Mouse (Mus musculus): ENCODE measurements around the gene Mrrf.
A peak's percentile ranks its signal among the peaks of the same experiment; 100 is the strongest.

The Mrrf gene

DNA sequence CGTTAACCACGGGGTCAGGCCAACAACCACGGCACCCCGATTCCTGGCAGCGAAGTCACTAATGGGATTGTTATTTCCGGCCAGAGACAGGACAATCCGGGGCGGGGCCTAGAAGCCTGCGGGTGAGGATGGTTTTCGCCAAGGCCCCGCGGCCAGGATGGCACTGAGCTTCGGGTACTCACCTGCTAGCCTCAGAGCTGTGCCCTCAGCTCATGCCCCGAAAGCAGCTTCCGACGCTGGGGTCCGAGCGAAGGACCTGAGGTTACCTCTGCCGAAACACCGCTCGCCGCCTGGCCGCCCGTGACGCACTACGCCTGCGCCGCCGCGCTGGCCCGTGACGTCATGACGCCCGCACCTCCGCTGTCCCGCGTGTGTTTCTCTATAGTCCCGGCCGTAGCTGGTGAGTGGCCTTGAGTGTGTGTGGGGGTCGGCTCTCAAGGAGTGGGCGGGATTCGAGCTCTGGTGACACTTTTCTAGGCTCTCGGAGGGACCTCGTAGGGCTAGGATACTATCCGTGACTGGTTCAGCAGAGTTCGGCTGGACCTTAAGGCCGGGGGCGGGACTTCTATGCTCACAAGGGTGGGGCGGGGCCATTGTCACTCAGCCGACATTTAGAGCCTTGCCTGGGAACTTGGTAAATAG is at the start of gene Mrrf, which contains the start of gene Rbm18:
Gene Mrrf, plus strand, starts transcription at position 90 of the 642 bp plus-strand sequence.
Gene Rbm18, minus strand, starts transcription at position 474 of the 642 bp plus-strand sequence.
- DNase-seq (ENCODE audit: low spot score): peak; percentile 89

DNA sequence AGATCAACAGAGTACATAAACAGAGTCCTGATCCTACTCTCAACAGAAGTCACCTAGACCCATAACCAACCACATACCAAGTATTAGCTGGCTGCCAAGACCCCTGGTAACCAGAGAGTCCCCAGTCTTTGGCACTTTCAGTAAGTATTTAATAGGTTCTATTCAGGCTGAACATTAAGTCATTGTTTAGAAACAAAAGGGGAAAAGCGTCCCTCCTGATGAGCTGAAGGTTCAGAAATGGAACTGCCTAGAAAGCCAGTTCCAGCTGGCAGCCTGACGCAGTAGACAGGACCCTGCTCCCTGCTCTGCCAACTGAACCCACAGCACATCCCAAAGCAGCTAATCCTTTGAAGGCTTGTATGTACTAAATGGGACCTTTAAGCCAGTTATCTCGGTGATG is 47.0 kb upstream of the Mrrf start:
- no peak for DNase-seq (ENCODE audit: low spot score)

DNA sequence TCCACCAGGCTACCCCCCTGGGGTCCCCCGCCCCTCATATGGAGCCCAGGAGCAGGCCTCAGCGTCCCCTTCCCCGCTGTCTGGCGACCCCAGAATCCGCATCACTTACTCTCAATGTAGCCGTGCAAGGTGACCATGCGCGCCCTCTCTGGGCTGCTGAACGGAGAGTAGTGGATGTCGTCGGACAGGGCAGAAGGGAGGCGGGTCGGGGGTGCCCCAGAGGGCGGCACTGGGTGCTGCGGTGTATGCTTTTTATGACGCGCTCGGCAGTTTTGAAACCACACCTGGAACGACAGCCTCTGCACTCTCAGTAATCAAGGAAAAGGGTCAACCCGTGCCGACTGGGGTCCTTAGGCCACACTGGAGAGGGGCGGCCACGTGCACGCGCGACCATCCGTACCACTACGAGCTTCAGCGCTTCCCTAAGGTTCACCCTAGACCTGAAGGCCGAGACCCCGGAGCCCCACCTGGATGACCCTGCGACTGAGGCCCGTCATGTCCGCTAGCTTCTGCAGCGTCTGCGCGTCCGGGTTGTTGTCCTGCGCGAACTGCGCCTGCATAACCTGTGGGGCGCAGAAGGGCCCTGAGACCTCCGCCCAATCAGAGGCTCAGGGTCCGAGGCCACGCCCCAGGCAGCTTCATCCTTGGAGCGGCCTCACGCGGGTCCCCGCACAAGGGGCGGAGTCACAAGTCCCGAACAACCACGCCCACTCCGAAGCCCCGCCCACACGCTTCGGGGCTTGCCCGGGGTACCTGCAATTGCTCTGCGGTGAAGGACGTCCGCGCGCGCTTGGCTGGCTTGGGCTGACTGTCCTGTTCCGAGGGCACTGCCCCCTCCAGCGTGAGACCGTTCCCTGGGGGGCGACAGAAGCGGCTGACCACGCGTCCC is 45.1 kb upstream of the Mrrf start:
- peak; percentile 26 for DNase-seq (ENCODE audit: low spot score)

DNA sequence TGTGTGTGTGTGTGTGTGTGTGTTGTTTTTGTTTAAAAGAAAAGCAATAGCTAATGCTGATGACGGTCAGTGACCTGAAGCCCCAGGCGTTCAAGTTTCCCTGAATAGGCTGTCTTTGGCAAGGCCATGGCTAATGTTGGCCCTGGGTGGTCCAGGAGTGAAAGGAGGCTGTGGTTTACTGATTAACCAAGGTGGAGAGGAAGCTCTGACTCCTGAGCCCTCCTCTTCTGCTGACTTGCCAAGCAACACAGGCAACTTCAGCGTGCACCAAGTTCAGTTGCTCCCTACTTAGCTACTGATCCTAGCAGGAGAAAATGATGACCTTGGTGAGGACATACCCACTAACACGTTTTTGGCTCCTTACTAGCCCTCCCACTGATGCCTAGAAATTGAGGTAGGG is 43.4 kb upstream of the Mrrf start:
- DNase-seq (ENCODE audit: low spot score): no peak

DNA sequence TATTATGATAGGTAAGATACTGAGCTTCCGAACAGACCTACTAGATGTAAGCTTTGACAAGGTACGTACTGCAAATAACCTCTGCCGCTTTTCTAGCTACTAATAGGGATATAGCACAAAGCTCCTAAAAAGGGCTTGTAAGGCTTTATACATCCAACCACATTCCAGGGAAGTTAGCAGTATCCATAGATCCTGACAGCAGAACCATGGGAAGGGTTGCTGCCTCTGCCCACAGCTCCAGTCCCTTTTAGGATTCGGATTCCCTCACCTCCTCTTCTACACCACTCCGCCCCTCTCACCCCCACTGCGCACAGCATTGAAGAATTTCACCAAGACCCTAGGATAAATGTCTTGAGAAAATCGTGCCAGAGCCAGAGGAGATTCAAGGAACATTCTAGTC is 42.9 kb upstream of the Mrrf start:
- no peak for DNase-seq (ENCODE audit: low spot score)

DNA sequence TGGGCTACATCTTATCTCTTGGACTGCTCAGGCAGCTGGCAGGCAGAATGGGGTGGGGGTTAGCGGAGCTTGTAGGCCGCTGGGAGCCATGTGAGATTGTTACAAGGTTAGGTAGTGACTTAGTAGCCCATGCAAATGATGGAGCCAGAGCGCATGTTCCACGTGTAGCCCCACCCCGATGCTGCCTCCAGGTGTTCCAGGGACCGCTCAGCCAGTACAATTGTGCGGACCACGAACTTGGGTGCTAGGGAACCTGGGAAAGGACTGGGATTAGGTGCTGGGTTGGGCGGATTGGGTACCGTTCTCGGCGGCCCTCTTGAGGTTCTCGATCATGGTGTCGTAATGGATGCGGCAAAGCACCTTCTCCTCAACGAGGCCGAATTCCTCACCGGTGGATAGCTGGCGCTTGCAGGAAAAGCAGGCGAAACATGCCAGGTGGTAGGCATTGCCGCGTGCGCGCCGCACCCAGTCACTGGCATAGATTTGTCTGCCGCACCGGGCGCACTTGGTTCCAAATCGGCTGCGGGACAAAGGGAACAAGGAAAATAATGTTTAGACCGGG is 42.2 kb upstream of the Mrrf start:
- no peak for DNase-seq (ENCODE audit: low spot score)

DNA sequence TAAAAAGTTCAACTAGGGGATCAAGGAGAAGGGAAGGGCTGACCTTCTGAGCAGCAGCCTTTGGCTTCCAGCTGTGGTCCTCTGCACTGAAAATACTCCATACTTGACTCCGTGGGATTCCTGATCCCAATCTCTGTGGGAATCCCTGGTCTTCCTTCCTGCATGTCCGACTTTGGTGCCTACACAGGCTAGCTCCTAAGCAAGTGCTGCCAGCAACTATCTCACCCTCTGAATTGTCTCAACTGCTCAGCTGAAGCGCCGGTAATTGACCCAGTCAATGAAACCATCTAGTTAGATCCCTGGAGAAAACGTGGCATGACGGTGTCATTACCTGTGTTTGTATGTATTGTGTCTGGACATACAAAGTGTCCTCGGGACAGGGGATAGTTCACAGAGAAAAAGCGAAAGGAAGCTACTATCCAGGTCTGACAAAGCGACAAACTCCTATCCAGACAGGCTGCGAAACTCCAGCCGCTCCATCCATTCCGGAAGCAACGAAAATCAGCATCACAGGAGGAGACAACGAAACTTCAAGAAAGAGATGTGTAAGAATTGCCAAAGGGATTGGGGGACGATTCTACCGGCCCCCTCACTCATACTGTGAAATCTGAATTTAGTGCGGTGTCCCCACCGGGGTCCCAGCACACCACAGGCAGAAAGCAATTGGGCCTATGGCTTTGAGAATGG is 38.9 kb upstream of the Mrrf start:
- no peak for DNase-seq (ENCODE audit: low spot score)

DNA sequence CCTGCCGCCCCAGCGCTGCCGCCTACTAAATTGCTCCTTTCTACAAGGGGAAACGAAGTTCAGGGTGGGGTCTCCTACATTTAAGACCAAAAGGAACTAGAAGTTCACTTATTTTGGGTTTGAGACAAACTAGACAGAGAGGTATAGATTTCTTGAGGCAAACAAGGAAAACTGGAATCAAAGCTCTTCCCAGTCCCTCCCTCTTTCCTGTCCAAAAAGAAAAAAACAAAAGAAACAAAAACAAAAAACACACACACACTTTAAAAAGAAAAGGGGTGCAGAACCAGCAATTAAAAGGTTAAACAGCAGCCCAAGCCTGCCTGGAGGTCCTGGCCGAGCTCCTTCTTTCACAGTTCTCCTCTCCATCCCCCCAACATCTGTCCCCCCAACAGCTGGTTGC is 38.2 kb upstream of the Mrrf start:
- DNase-seq (ENCODE audit: low spot score): no peak

DNA sequence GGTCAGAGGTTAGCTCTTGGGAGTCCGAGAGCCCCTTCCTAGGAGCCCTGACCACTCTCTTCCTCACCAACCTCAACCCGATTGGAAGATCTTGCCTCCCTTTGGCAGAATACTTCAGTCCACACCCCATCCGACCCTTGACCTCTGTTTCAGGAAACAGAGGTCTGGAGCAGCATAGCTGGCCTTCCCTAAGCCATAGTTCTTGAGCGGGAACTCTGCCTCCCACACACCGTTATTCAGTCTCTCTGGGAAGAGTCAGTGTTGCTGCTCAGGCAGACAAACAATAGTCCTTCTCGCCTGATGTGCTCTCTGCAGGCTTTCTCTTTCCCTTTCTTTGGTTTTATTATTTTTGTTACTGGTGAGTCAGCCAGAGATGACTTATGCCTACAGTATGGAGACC is 36.5 kb upstream of the Mrrf start:
- no peak for DNase-seq (ENCODE audit: low spot score)

DNA sequence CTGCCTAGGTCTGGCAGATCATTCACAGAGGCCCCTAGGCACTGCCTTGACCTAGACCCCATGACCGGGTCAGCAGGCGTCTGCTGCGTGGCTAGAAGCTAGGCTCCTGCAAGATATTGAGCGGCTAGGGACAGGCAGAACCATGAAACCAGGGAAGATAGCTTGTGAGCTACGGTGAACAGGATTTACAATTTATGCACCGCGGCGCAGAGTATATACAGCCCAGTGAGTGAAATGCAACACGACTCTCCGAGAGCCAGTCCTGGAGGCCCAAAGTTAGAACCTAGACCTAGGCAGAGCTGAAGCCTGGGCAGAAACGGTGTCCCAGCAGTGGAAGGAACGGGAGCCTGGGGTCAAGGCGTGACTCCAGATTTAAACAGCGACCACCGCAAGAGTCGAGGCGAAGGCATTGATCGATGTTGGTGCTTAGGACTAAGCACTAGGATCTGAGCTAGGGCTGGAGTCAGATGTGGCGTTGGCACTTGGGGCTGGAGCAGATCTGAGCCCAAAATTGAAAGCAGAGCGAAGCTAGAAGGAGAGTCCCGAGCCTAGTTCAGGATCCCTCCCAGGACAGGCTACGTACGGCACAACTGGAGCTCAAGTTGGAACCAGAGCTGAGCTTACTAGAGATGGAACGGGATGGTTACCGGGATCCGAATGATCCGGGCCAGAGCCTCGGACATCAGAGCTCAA is 34.2 kb upstream of the Mrrf start:
- DNase-seq (ENCODE audit: low spot score): no peak

DNA sequence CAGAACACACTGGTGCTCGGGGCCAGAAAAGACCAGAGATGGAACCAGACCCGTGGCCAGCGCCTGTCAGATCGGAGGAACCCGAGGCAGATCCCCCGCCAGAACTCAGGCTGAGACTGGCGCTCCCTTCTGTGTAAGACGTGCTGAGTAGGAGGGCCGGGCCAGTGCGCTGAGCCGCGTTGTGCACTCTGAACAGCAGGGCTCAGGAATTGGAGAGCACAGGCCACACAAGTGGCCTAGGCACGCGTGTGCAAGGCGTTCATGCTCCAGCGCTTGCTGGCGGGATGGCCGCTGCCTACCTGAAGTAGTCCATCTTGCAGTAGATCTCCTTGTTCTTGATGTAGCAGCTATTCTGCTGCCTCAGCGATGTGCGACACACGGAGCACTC is 33.6 kb upstream of the Mrrf start:
- no peak for DNase-seq (ENCODE audit: low spot score)

DNA sequence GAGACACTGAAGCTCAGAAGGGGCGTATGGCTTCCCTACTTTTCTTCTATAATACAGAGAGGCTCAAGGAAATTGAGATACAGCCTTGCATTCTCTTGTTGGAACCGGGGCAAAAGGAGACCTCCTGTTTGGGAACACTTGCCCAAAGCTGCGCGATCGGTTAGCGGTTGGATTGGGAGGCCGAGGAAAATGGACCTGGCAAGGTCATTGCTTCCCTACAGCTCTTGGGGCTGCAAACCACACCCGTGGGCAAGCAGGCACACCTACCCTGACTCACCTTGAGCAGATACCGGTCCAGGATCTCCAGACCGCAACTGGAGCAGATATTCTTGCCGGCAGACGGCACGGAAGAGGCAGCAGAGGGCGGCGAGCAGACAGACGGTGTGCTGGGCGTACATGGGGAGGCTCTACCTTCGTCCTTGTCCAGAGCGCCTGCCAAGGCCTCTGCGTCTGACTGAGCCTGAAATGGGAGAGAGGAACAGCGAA is 33.1 kb upstream of the Mrrf start:
- DNase-seq (ENCODE audit: low spot score): no peak

DNA sequence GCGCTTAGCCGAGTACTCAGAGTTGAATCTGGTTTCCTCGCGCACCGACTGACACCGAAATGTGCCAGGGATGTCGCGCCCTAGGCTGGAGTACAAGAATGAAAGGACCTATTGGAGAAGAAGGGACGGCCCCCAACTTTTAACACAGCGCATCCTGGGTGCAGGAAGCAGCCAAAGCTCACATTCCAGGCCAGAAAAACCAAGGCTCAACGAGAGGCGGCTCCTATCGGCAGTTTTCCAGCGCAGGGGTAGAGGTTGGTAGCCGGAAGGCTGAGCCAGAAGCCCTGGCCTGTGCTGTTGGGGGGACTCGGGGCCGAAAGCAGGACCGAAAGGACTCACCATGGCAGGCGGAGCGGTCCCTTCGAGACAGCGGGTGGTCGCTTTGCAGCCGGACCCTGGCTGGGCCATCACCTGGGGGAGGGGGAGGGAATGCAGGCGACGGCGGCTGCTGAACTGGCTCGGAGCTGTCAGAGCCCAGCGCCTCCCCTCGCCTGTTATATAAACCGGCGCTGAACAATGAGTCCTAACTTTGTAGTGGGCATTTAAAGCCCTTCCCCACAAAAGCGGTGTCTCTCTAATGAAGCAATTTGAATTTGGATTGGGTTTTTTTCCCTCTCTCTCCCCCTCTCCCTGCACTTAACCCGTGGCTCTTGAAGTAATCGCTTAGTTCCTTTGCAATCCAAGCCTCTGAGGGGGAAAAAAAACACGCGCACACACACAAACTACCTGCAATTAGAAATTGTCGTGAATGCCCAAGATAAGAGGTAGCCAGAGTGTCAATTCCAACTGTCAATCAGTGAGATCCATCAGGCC is 32.4 kb upstream of the Mrrf start:
- DNase-seq (ENCODE audit: low spot score): no peak

DNA sequence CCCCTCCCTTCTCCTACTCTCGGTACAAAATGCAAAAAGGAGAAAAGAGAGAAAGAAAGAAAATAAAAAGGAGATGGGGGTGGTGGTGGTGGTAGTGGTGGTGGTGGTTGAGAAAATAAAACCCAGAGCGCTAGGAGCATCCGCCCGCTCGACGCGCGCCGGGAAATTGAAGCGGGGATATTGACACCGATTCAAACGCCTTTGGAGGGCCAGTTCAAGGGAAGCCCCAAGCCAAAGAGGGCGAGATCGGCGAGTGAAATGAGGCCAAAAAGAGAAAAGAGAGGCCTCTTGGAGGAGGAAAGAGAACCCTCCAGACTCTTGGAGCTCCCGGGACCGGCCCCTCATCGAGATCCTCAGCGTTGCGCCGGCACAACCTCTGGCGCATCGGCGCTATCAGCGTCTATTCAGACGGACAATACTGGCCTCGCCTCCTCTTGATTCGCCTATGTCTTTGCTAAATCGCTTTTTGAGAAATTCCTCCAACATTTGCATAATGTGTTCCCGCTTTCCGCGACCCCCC is 31.7 kb upstream of the Mrrf start:
- no peak for DNase-seq (ENCODE audit: low spot score)

DNA sequence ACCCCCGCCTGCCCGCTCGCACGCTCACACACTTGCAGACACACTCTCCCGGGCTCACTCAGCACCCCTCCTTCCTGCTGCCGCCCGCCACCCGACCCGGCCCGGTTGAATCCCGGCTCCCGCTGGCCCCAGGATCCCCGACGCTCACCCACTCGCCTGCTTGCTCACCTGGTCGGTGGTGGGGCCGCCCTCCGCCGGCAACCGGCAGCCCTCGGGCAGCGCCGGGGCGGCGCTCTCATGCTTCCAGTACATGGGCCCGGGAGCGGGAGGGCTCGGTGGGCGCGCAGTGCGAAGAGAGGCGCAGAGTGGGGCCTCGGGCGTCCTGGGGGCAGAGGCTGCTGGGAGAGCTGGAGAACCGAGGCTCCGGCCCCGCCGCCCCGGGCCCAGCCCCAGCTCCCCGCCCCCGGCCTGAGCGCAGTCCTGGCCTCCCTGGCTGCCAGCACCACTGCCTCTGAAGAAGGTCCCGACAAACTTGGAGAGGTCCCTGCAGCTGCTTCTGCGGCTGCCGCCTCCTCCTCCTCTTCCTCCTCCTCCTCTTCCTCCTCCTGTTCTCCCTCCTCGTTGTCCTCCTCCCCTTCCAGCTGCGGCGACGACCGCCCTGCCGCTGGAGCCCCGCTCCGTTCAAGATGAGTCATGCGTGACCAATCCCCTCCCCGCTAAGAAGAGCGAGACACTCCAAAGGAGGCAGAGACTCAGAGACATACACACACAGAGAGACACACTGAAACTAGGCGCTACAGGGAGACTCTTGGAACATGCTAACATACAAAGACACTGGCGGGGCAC is 31.0 kb upstream of the Mrrf start, which contains the start of gene Lhx6:
Gene Lhx6, minus strand, starts transcription at position 453 of the 786 bp plus-strand sequence.
- DNase-seq (ENCODE audit: low spot score): no peak

DNA sequence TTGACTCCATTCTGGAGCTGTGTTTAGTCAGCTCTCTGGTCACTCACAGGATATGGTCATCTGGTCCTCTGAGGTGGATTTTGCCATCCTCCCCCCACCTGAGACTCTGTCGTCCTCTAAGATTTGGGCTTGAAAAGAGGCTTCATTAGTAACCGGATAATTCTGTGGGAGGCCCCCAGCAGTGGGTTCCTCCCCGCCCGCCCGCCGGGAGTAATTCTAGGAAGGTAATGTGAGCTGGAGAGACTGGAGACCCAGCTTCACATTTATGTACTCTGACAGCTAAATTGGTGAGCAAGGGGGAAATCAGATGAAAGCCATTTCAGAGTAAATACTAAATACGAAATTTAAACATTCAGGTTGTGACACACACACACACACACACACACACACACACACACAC is 27.6 kb upstream of the Mrrf start:
- no peak for DNase-seq (ENCODE audit: low spot score)

DNA sequence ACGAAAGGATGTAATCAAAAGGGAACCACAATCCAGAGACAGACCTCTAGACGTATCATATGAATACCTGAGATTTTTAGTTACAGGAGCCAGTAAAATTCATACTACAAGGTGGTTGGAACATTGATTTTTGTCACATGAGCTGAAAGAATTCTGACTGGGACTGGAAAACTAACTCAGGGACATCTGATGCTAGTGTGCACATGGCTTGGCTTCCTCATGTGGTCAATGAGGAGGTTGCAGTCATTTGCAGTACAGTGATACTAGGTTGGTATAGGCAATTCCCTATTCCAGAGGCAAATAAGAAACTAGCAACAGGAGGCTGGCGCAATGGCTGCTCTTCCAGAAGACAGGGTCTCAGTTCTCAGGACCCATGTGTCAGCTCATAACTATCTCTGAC is 23.6 kb upstream of the Mrrf start:
- no peak for DNase-seq (ENCODE audit: low spot score)

DNA sequence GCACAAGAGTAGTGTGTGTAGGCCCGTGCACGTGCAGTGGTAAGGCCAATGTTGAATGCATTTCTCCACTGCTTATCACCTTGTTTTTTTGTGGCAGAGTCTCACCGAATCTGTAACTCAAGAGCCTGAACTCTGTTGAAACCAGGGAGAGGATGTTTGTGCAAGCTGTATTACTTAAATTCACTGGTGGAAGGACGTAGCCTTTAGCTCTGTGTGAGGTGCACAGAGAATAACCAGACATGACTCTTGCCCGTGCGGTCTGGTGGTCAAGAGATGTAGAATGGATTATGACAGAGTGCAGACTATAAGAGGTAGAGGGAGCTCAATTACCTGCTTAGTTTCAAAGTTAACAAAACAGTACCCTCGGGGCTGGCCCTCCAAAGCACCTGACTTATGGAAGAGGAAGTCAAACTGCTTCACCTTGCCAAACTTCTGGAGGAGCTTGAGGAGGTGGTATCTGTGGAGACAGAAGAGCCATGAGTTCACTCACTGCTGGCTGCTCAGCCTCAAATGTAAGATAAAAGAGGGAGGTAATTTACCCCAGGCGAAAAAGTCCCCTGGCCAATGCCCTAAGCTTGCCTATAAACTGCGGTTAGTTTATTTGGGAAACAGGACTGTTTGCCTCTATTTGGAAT is 9.3 kb upstream of the Mrrf start:
- no peak for DNase-seq (ENCODE audit: low spot score)

DNA sequence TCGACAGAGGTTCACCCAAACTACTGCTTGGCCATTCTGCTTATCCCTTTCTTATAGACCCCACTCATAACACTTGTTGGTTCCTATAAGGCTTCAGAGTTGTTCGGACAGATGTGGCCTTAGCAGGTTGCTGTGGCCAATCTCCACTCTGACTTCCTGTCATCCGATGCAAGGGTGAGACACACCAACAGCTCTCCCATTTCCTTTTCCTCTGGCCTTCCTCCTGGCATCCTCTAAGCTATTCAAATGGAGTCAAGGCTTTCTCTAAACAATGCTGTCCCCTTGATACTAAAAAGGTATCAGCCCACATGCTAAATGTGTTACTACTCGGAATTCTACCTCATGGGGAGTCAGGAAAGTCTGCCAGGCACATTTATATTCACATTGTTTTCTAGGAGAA is 8.2 kb upstream of the Mrrf start:
- peak; percentile 33 for DNase-seq (ENCODE audit: low spot score)
